Mouse (Mus musculus) fat pad, adult 2 months (tissue): ENCODE results near the gene Eif1.
"Not testable (repeated sequence)": the region's sequence is repeated elsewhere in the genome, so short reads cannot be mapped to it uniquely, and the experiment has no call there.

Experiments
- DNase-seq: peaks from one replicate; pipeline ENCODE4 v3.0.0-alpha.2; 2011; ENCODE audit warnings: low read depth, low spot score; ENCODE audit errors: extremely low read depth

The Eif1 gene

GRCm38 (mm10) chr11:100312096-100312679, 7.5 kb upstream of the Eif1 start:
- no peak for DNase-seq

GRCm38 (mm10) chr11:100313424-100313823, 6.3 kb upstream of the Eif1 start:
- DNase-seq, result no peak

GRCm38 (mm10) chr11:100315439-100315838, 4.2 kb upstream of the Eif1 start:
- DNase-seq, result no peak

GRCm38 (mm10) chr11:100317826-100318380, 1.8 kb upstream of the Eif1 start:
- no peak for DNase-seq

- no peak for DNase-seq
Observed at GRCm38 (mm10) chr11:100318529-100319451, 895 bp upstream of the Eif1 start.

GRCm38 (mm10) chr11:100320172-100320630, 516 bp downstream of the Eif1 start:
- DNase-seq, result peak; percentile 49

- not testable (repeated sequence) for DNase-seq
Observed at GRCm38 (mm10) chr11:100320701-100321410, 1.2 kb downstream of the Eif1 start.

- DNase-seq, result not testable (repeated sequence)
Observed at GRCm38 (mm10) chr11:100321479-100322305, 2.0 kb downstream of the Eif1 start.

- no peak for DNase-seq
Observed at GRCm38 (mm10) chr11:100322591-100323258, 3.0 kb downstream of the Eif1 start.

GRCm38 (mm10) chr11:100323578-100323977, 3.9 kb downstream of the Eif1 start:
- no peak for DNase-seq

GRCm38 (mm10) chr11:100325062-100325629, 5.5 kb downstream of the Eif1 start:
- DNase-seq, result no peak

- DNase-seq, result no peak
Observed at GRCm38 (mm10) chr11:100327316-100327715, 7.6 kb downstream of the Eif1 start.

- DNase-seq, result no peak
Observed at GRCm38 (mm10) chr11:100327761-100328160, 8.1 kb downstream of the Eif1 start.

GRCm38 (mm10) chr11:100330235-100330634, 10.6 kb downstream of the Eif1 start:
- DNase-seq, result no peak

GRCm38 (mm10) chr11:100330816-100331375, 11.2 kb downstream of the Eif1 start:
- DNase-seq, result not testable (repeated sequence)

GRCm38 (mm10) chr11:100332766-100333515, 13.3 kb downstream of the Eif1 start:
- DNase-seq, result no peak

- DNase-seq, result no peak
Observed at GRCm38 (mm10) chr11:100333944-100334457, 14.3 kb downstream of the Eif1 start, which contains the start of gene Gast. Gast (plus strand) TSS chr11:100334407.

GRCm38 (mm10) chr11:100335731-100336130, 16.0 kb downstream of the Eif1 start:
- DNase-seq, result no peak
